Mouse (Mus musculus) intestine, embryonic 15.5 days (tissue): ENCODE measurements around the gene Cryab. TPM values are rescaled to one million over a fixed set of nuclear protein-coding genes. Genes with fewer than 3 reads are reported as not detected.
A peak's percentile ranks its signal among the peaks of the same experiment; 100 is the strongest.

Experiments
- ATAC-seq: fragments of 200-750 bp; cut with Nextera tagmentation; 2 replicates; pipeline ENCODE4 v1.8.0; 2017; ENCODE audit warnings: moderate TSS enrichment, moderate library complexity
- H3K27ac ChIP-seq: fragments of 300-500 bp; sonication (generic); 2 replicates; pipeline ENCODE4 v1.5.1; 2015; ENCODE audit warnings: mild to moderate bottlenecking, inconsistent platforms
- H3K27me3 ChIP-seq: fragments of 300-500 bp; sonication (generic); replicated peaks from 2 replicates; pipeline ENCODE4 v1.6.1; 2015; ENCODE audit warnings: inconsistent platforms
- H3K36me3 ChIP-seq: fragments of 300-500 bp; sonication (generic); 2 replicates; pipeline ENCODE4 v1.6.1; 2015; ENCODE audit warnings: inconsistent platforms
- H3K4me1 ChIP-seq: fragments of 300-500 bp; sonication (generic); replicated peaks from 2 replicates; pipeline ENCODE4 v1.6.1; 2015; ENCODE audit warnings: inconsistent platforms
- H3K4me2 ChIP-seq: fragments of 300-500 bp; sonication (generic); replicated peaks from 2 replicates; pipeline ENCODE4 v1.6.1; 2015; ENCODE audit warnings: mild to moderate bottlenecking, inconsistent platforms
- H3K4me3 ChIP-seq: fragments of 300-500 bp; sonication (generic); replicated peaks from 2 replicates; pipeline ENCODE4 v1.5.1; 2015; ENCODE audit warnings: inconsistent platforms
- H3K9ac ChIP-seq: fragments of 300-500 bp; sonication (generic); 2 replicates; pipeline ENCODE4 v1.6.1; 2015; ENCODE audit warnings: inconsistent platforms
- H3K9me3 ChIP-seq: fragments of 300-500 bp; sonication (generic); 2 replicates; pipeline ENCODE4 v1.6.1; 2016; ENCODE audit warnings: inconsistent platforms
- WGBS: fragments of 180-500 bp; shearing (Covaris S2); methylation state at CpG from one replicate; pipeline ENCODE4 v1.1.7; 2015; 5-methylcytosine and 5-hydroxymethylcytosine counted together
- polyA plus RNA-seq: library from polyadenylated mRNA; unstranded; fragments of >200 nt; fragmentation: Nextera tagmentation; extraction: Ambion mirVana; gene quantifications from 2 replicates; pipeline ENCODE4 v1.2.1, GENCODE M21; 2015

The Cryab gene
- polyA plus RNA-seq, 1 experiment from 2014 or later, result 62.6 TPM

- WGBS, result 77% methylated on average over 6 of the region's 6 CpGs
- H3K4me2 ChIP-seq, result no peak overlapping the region
These were observed 419 bp upstream of the Cryab start for GRCm38 (mm10) chr9:50750706-50751105.

GRCm38 (mm10) chr9:50752054-50752602, 1.0 kb downstream of the Cryab start, which contains the start of gene Hspb2:
Gene Hspb2 (minus strand): TSS chr9:50752354.
- H3K9ac ChIP-seq, result 0 out of 2 replicates have a peak within 1 kb of the TSS, but pooled peaks have one; percentile 5
- WGBS, result 64% methylated on average over 14 of the region's 14 CpGs

More at GRCm38 (mm10) chr9:50750706-50751105, 419 bp upstream of the Cryab start:
- no peaks in the 10 kb centered on the region for H3K36me3 ChIP-seq
- H3K9me3 ChIP-seq, result no peaks in the 10 kb centered on the region
- H3K4me3 ChIP-seq, result no peak overlapping the region
- no peak for ATAC-seq
- no peaks in the 10 kb centered on the region for H3K27me3 ChIP-seq
- H3K27ac ChIP-seq, result no peak overlapping the region
- H3K9ac ChIP-seq, result no peak overlapping the region
- peaks cover 9% of the 10 kb centered on the region; the same call in 1 of the 2 replicates for H3K4me1 ChIP-seq

GRCm38 (mm10) chr9:50752784-50753615, 1.9 kb downstream of the Cryab start:
- 58% methylated on average over 17 of the region's 17 CpGs for WGBS
- H3K4me2 ChIP-seq, result peak overlapping the region; percentile 40
- H3K27me3 ChIP-seq, result no peaks in the 10 kb centered on the region
- peak overlapping the region; percentile 24 for H3K4me3 ChIP-seq
- peak; percentile 77 for ATAC-seq
- H3K9ac ChIP-seq, result 0 out of 2 replicates have a peak overlapping the region, but pooled peaks have one; percentile 5
- H3K27ac ChIP-seq, result peak overlapping the region; percentile 56; the same call in 1 of the 2 replicates
- H3K9me3 ChIP-seq, result no peaks in the 10 kb centered on the region
- peaks cover 9% of the 10 kb centered on the region; the same call in 1 of the 2 replicates for H3K4me1 ChIP-seq
- H3K36me3 ChIP-seq, result no peaks in the 10 kb centered on the region

More at GRCm38 (mm10) chr9:50752054-50752602, 1.0 kb downstream of the Cryab start, which contains the start of gene Hspb2:
- peaks cover 9% of the 10 kb centered on the region; the same call in 1 of the 2 replicates for H3K4me1 ChIP-seq
- no peaks in the 10 kb centered on the region for H3K9me3 ChIP-seq
- H3K27ac ChIP-seq, result peak within 1 kb of the TSS; percentile 56
- peak within 1 kb of the TSS; percentile 24 for H3K4me3 ChIP-seq
- peak; percentile 35 for ATAC-seq
- H3K27me3 ChIP-seq, result no peaks in the 10 kb centered on the region
- no peaks in the 10 kb centered on the region for H3K36me3 ChIP-seq
- peak within 1 kb of the TSS; percentile 40 for H3K4me2 ChIP-seq

GRCm38 (mm10) chr9:50753947-50754346, 2.8 kb downstream of the Cryab start:
- no peaks in the 10 kb centered on the region for H3K9me3 ChIP-seq
- H3K27me3 ChIP-seq, result no peaks in the 10 kb centered on the region
- H3K9ac ChIP-seq, result no peak overlapping the region
- ATAC-seq, result no peak
- no peaks in the 10 kb centered on the region for H3K36me3 ChIP-seq
- WGBS, result 51% methylated on average over 7 of the region's 7 CpGs
- H3K4me2 ChIP-seq, result peak overlapping the region; percentile 40
- peaks cover 9% of the 10 kb centered on the region; the same call in 1 of the 2 replicates for H3K4me1 ChIP-seq
- H3K27ac ChIP-seq, result no peak overlapping the region
- peak overlapping the region; percentile 4; the same call in 1 of the 2 replicates for H3K4me3 ChIP-seq

GRCm38 (mm10) chr9:50756711-50757110, 5.6 kb downstream of the Cryab start:
- no peak overlapping the region for H3K9ac ChIP-seq
- no peak overlapping the region for H3K27ac ChIP-seq
- H3K9me3 ChIP-seq, result no peaks in the 10 kb centered on the region
- no peak for ATAC-seq
- no peaks in the 10 kb centered on the region for H3K36me3 ChIP-seq
- peaks cover 9% of the 10 kb centered on the region; the same call in 1 of the 2 replicates for H3K4me1 ChIP-seq
- H3K27me3 ChIP-seq, result no peaks in the 10 kb centered on the region
- H3K4me2 ChIP-seq, result no peak overlapping the region
- no peak overlapping the region for H3K4me3 ChIP-seq
- 64% methylated on average over 5 of the region's 5 CpGs for WGBS

GRCm38 (mm10) chr9:50761520-50762243, 10.6 kb downstream of the Cryab start:
- no peak for ATAC-seq
- no peaks in the 10 kb centered on the region for H3K4me1 ChIP-seq
- H3K27ac ChIP-seq, result no peak overlapping the region
- H3K27me3 ChIP-seq, result no peaks in the 10 kb centered on the region
- H3K36me3 ChIP-seq, result no peaks in the 10 kb centered on the region
- H3K4me3 ChIP-seq, result no peak overlapping the region
- no peaks in the 10 kb centered on the region for H3K9me3 ChIP-seq
- no peak overlapping the region for H3K9ac ChIP-seq
- no peak overlapping the region for H3K4me2 ChIP-seq
- WGBS, result 47% methylated on average over 6 of the region's 6 CpGs

- H3K4me2 ChIP-seq, result no peak overlapping the region
- H3K9me3 ChIP-seq, result no peaks in the 10 kb centered on the region
- H3K36me3 ChIP-seq, result no peaks in the 10 kb centered on the region
- H3K27me3 ChIP-seq, result no peaks in the 10 kb centered on the region
- no peak overlapping the region for H3K9ac ChIP-seq
- H3K27ac ChIP-seq, result no peak overlapping the region
- no peak overlapping the region for H3K4me3 ChIP-seq
- WGBS, result 57% methylated on average over 1 of the region's 1 CpGs
- peaks cover 3% of the 10 kb centered on the region; the same call in 1 of the 2 replicates for H3K4me1 ChIP-seq
- no peak for ATAC-seq
These were observed 12.2 kb downstream of the Cryab start for GRCm38 (mm10) chr9:50763331-50763730.

GRCm38 (mm10) chr9:50767531-50768106, 16.5 kb downstream of the Cryab start:
- 4% methylated on average over 17 of the region's 17 CpGs for WGBS
- 0 out of 2 replicates have a peak, but pooled peaks have one; percentile 5 for ATAC-seq
- no peaks in the 10 kb centered on the region for H3K27me3 ChIP-seq
- no peaks in the 10 kb centered on the region for H3K9me3 ChIP-seq
- peak overlapping the region; percentile 72 for H3K9ac ChIP-seq
- H3K36me3 ChIP-seq, result peaks cover 6% of the 10 kb centered on the region; the same call in 1 of the 2 replicates
- peak overlapping the region; percentile 85 for H3K4me2 ChIP-seq
- peaks cover 3% of the 10 kb centered on the region; the same call in 1 of the 2 replicates for H3K4me1 ChIP-seq
- peak overlapping the region; percentile 95 for H3K27ac ChIP-seq
- peak overlapping the region; percentile 63 for H3K4me3 ChIP-seq

GRCm38 (mm10) chr9:50768107-50769002, 17.2 kb downstream of the Cryab start, which contains the start of gene Fdxacb1:
Gene Fdxacb1 (plus strand): TSS chr9:50768236.
- peak within 1 kb of the TSS; percentile 72 for H3K9ac ChIP-seq
- peaks cover 6% of the 10 kb centered on the region; the same call in 1 of the 2 replicates for H3K36me3 ChIP-seq
- no peaks in the 10 kb centered on the region for H3K27me3 ChIP-seq
- H3K4me3 ChIP-seq, result peak within 1 kb of the TSS; percentile 63
- WGBS, result 2% methylated on average over 59 of the region's 59 CpGs
- no peaks in the 10 kb centered on the region for H3K9me3 ChIP-seq
- H3K4me1 ChIP-seq, result peaks cover 3% of the 10 kb centered on the region; the same call in 1 of the 2 replicates
- peak; percentile 99 for ATAC-seq
- H3K27ac ChIP-seq, result peak within 1 kb of the TSS; percentile 95
- H3K4me2 ChIP-seq, result peak within 1 kb of the TSS; percentile 85

GRCm38 (mm10) chr9:50770011-50770410, 18.9 kb downstream of the Cryab start:
- 80% methylated on average over 2 of the region's 2 CpGs for WGBS
- Histone ChIP-seq H3K4me2 (no peak overlapping the region), H3K4me3 (no peak overlapping the region), H3K27me3 (no peaks in the 10 kb centered on the region), H3K27ac (no peak overlapping the region), H3K4me1 (peaks cover 7% of the 10 kb centered on the region; the same call in 1 of the 2 replicates), H3K9ac (no peak overlapping the region), H3K9me3 (no peaks in the 10 kb centered on the region), H3K36me3 (peaks cover 6% of the 10 kb centered on the region; the same call in 1 of the 2 replicates)
- no peak for ATAC-seq
